Mouse (Mus musculus) liver, embryonic 14.5 days (tissue): Measurements from ENCODE around the gene Daxx. TPM values are rescaled to one million over a fixed set of nuclear protein-coding genes. Genes with fewer than 3 reads are reported as not detected.

Experiments
- ATAC-seq: fragments of 200-750 bp; cut with Nextera tagmentation; 2 replicates; pipeline ENCODE4 v1.8.0; 2017; ENCODE audit warnings: moderate number of reproducible peaks, mild to moderate bottlenecking, moderate library complexity; ENCODE audit not compliant: insufficient read depth
- DNase-seq, 3 experiments: peaks; one replicate each; pipeline ENCODE4 v3.0.0-alpha.2; 2012 to 2013; ENCODE audit warnings: low read depth in 3 of 3, low spot score in 3 of 3
- H3K27ac ChIP-seq: fragments of 300-500 bp; sonication (generic); 2 replicates; pipeline ENCODE4 v1.5.1; 2014; ENCODE audit warnings: moderate library complexity, mild to moderate bottlenecking, control low read depth, inconsistent platforms
- H3K27me3 ChIP-seq: fragments of 300-500 bp; sonication (generic); 2 replicates; pipeline ENCODE4 v1.6.1; 2014; ENCODE audit warnings: mild to moderate bottlenecking, low read length, moderate library complexity; ENCODE audit not compliant: control insufficient read depth, insufficient read depth
- H3K36me3 ChIP-seq: fragments of 300-500 bp; sonication (generic); replicated peaks from 2 replicates; pipeline ENCODE4 v1.6.1; 2014; ENCODE audit warnings: low read depth; ENCODE audit not compliant: control insufficient read depth, insufficient read depth
- H3K4me1 ChIP-seq, 2 experiments: fragments of 200-500 bp in 1 of 2; fragments of 300-500 bp in 1 of 2; sonication (generic) in 1 of 2; replicated peaks; 2 replicates each; pipeline ENCODE4 v1.6.1; 2012 to 2014; ENCODE audit warnings: antibody characterized with exemption in 1 of 2, inconsistent platforms in 1 of 2, low read length in 1 of 2; ENCODE audit not compliant: control insufficient read depth in 2 of 2, insufficient read depth in 2 of 2
- H3K4me2 ChIP-seq: fragments of 300-500 bp; sonication (generic); 2 replicates; pipeline ENCODE4 v1.6.1; 2014; ENCODE audit warnings: low read depth, mild to moderate bottlenecking, control low read depth, moderate library complexity
- H3K4me3 ChIP-seq, 2 experiments: fragments of 200-500 bp in 1 of 2; fragments of 300-500 bp in 1 of 2; sonication (generic) in 1 of 2; 2 replicates each; pipeline ENCODE4 v1.5.1; 2012 to 2014; ENCODE audit warnings: low read depth in 2 of 2, low read length in 2 of 2, mild to moderate bottlenecking in 2 of 2, control low read depth in 1 of 2, inconsistent platforms in 1 of 2, moderate library complexity in 1 of 2; ENCODE audit not compliant: insufficient read depth in 1 of 2
- H3K9ac ChIP-seq: fragments of 300-500 bp; sonication (generic); replicated peaks from 2 replicates; pipeline ENCODE4 v1.6.1; 2014; ENCODE audit warnings: mild to moderate bottlenecking, control low read depth, moderate library complexity
- H3K9me3 ChIP-seq: fragments of 300-500 bp; sonication (generic); 2 replicates; pipeline ENCODE4 v1.6.1; 2016; ENCODE audit warnings: low read length, mixed read lengths; ENCODE audit not compliant: control insufficient read depth
- CTCF ChIP-seq: IDR thresholded peaks from 2 replicates; pipeline ENCODE4 v1.5.1; 2016; ENCODE audit warnings: antibody characterized with exemption, low read depth, control low read depth
- EP300 ChIP-seq: IDR thresholded peaks from 2 replicates; pipeline ENCODE4 v1.6.1; 2016; ENCODE audit warnings: antibody characterized with exemption, low read depth
- WGBS: fragments of 180-500 bp; shearing (Covaris S2); extraction: QIAGEN DNeasy Blood & Tissue Kit; methylation state at CpG from one replicate; pipeline ENCODE4 v1.1.7; 2014; ENCODE audit not compliant: insufficient replicate concordance; 5-methylcytosine and 5-hydroxymethylcytosine counted together
- polyA plus RNA-seq, 2 experiments: library from polyadenylated mRNA; depleted of rRNA in 1 of 2; stranded (reverse) in 1 of 2; unstranded in 1 of 2; fragments of >200 nt; fragmentation: Nextera tagmentation in 1 of 2; extraction: Ambion mirVana in 1 of 2; gene quantifications; 2 replicates each; pipeline versions ENCODE4 v1.2.1 to v1.2.3; 2012 to 2014

Gene Daxx
- polyA plus RNA-seq, 2 experiments: 14.7 to 15.3 TPM

- Histone ChIP-seq H3K36me3 (peaks cover 29% of the 10 kb centered on the region), H3K9ac (peak overlapping the region; percentile 86), H3K27ac (peak overlapping the region; percentile 59), H3K4me2 (peak overlapping the region; percentile 89), H3K27me3 (no peaks in the 10 kb centered on the region), H3K9me3 (no peaks in the 10 kb centered on the region), H3K4me1 (peaks cover 18 to 20% of the 10 kb centered on the region in 2 experiments), H3K4me3 (peak overlapping the region; percentile 70 to 82; a peak in 3 of 4 replicates)
- DNase-seq: no peak
- ATAC-seq: no peak
- WGBS: 49% methylated on average over 3 of the region's 3 CpGs
- TF ChIP-seq EP300: no peak
- no peak for TF ChIP-seq CTCF
Observed at GRCm38 (mm10) chr17:33953310-33953709, 44.1 kb downstream of the Daxx start.

- H3K36me3 ChIP-seq: peaks cover 29% of the 10 kb centered on the region
- H3K27me3 ChIP-seq: no peaks in the 10 kb centered on the region
Observed at GRCm38 (mm10) chr17:33953961-33954565, 44.8 kb downstream of the Daxx start.

GRCm38 (mm10) chr17:33954646-33955554 lies 45.7 kb downstream of the Daxx start:
- Histone ChIP-seq H3K4me1 (peaks cover 18 to 20% of the 10 kb centered on the region in 2 experiments), H3K4me3 (peak overlapping the region; percentile 70 to 82), H3K9ac (peak overlapping the region; percentile 86), H3K36me3 (peaks cover 28% of the 10 kb centered on the region), H3K4me2 (peak overlapping the region; percentile 89), H3K27me3 (no peaks in the 10 kb centered on the region), H3K9me3 (no peaks in the 10 kb centered on the region), H3K27ac (peak overlapping the region; percentile 40)
- TF ChIP-seq EP300: peak; percentile 25; the same call in 1 of the 2 replicates
- no peak for TF ChIP-seq CTCF
- WGBS: under 1% methylated on average over 33 of the region's 33 CpGs
- peak; percentile 2; the same call in 1 of the 2 replicates for ATAC-seq
- no peak for DNase-seq

More at GRCm38 (mm10) chr17:33953961-33954565, 44.8 kb downstream of the Daxx start:
- Histone ChIP-seq H3K9me3 (no peaks in the 10 kb centered on the region), H3K4me3 (peak overlapping the region; percentile 70 to 82), H3K4me1 (peaks cover 18 to 20% of the 10 kb centered on the region in 2 experiments), H3K9ac (peak overlapping the region; percentile 86), H3K27ac (peak overlapping the region; percentile 40), H3K4me2 (peak overlapping the region; percentile 89)
- TF ChIP-seq EP300: no peak
- no peak for TF ChIP-seq CTCF
- 16% methylated on average over 5 of the region's 5 CpGs for WGBS
- DNase-seq: no peak
- ATAC-seq: no peak

DNA sequence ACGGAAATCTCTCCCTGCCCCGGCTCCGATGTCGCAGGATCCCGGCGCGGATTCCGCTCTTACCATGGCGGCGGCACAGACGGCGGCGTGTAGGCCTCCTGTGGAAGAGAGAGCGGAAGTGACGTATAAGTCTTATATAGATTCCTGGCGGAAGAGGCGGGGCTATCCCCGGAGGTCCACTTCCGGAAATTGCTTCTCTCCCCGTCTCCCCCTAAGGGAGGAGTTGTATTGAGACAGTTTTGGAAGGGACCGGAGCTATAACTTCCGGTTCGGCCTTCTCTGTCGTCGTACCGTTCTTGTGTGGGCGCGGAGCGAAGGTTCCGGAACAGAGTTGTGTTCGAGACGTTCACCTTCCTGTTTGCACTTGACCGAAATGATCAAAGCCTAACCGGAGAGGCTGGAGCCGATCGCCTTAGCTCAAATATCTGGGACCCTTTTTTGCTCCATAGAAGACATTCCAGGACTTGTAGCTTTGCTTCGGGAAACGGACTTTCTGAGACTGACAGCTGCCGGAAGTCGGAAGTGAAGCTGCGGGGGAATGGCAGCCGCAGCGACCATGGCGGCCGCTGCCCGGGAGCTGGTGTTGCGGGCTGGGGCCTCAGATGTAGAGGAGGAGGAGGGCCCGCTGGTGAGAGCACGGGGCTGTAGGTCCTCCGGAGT lies 46.5 kb downstream of the Daxx start, which contains the start of the genes Vps52 and Rps18:
Gene Vps52 (plus strand): TSS at position 258 of the 660 bp plus-strand sequence.
Gene Rps18 (minus strand): TSS at position 447 of the 660 bp plus-strand sequence.
- H3K4me3 ChIP-seq: peak within 1 kb of the TSS; percentile 82 to 91
- peaks cover 28% of the 10 kb centered on the region for H3K36me3 ChIP-seq
- H3K27me3 ChIP-seq: no peaks in the 10 kb centered on the region
- peak within 1 kb of the TSS; percentile 67 for H3K27ac ChIP-seq
- peaks cover 17 to 20% of the 10 kb centered on the region in 2 experiments for H3K4me1 ChIP-seq
- no peaks in the 10 kb centered on the region for H3K9me3 ChIP-seq
- H3K9ac ChIP-seq: peak within 1 kb of the TSS; percentile 94
- peak; percentile 97 to 98 (median 97) for DNase-seq
- TF ChIP-seq CTCF (peak; percentile 38), EP300 (peak; percentile 15; the same call in 1 of the 2 replicates)
- peak within 1 kb of the TSS; percentile 89 for H3K4me2 ChIP-seq
- WGBS: under 1% methylated on average over 50 of the region's 50 CpGs
- peak; percentile 83 for ATAC-seq
